Mouse (Mus musculus) embryonic fibroblast, embryonic 13.5 days (primary cell): Measurements from ENCODE around the gene Pknox2.

Source experiments
- CTCF ChIP-seq: IDR thresholded peaks from 2 replicates; pipeline ENCODE4 v1.5.1; 2011; ENCODE audit warnings: mild to moderate bottlenecking, control low read depth, low read length, moderate library complexity, borderline replicate concordance; ENCODE audit not compliant: insufficient read depth
- POLR2A ChIP-seq: IDR thresholded peaks from 2 replicates; pipeline ENCODE4 v1.6.1; 2011; ENCODE audit warnings: low read depth, mild to moderate bottlenecking, control low read depth, low read length, moderate library complexity

DNA sequence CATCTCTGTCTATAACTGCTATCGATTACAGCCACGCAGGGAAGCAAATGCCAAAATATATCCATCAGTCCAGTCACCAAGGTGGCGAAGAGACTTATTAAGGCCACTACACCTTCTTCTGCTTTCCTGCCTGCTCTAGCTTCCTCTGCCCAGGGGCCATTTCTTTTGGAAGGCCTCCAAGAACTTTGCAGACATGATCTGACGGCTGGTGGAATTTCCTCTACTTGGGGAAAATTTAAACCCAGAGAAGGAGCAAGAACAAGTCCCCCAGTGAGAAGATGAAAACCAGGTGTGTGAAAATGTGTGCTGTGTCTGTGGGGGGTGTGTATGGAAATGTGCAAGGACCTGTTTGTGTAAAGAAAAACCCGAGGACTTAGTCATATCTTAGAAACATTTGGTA is 26.2 kb upstream of the Pknox2 start:
- TF ChIP-seq POLR2A: no peak
- no peak for TF ChIP-seq CTCF
